Mouse (Mus musculus): Measurements from ENCODE around the gene Slc25a28. TPM values are rescaled to one million over a fixed set of nuclear protein-coding genes. Genes with fewer than 3 reads are reported as not detected.

The Slc25a28 gene
- 50.2 TPM for total RNA-seq (2023)

DNA sequence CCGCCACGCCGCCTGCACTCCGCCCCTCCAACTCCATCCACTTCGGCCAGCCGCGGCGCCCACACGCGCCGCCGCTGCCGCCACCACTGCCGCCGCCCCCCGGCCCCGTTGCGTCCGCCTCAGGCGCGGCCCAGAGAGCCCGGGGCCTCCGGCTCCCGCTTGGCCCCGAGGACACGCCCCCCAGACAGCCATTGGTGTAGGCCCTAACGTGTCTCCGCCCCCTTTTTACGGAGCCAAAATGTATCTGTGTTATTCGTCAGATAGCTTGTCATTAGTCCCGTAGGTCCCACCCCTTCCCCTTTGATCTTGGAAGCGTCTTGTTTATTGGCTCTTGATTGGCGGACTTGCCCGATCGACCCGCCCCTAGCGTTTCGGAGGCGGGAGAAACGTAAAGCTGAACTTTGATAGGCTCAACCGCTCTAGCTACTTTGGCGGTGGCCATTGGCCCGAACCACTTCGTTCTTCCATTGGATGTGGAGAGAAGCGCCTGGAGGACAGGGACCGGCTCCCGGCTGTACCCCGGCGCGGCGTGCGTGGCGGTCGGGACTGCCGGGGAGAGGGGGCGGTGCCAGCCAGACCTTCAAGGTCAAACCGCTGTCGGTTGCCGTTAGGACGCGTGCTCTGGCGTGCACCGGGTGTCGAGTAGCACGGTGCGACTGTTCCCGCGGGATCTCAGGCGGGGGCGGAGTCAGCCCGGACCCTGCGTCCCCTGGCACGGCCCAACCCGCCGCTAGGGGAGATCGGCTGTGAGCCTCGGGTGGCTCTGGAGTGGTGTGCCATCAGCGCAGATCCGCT is at the start of gene Slc25a28:
Gene Slc25a28 (minus strand): TSS at position 152 of the 795 bp plus-strand sequence.

DNA sequence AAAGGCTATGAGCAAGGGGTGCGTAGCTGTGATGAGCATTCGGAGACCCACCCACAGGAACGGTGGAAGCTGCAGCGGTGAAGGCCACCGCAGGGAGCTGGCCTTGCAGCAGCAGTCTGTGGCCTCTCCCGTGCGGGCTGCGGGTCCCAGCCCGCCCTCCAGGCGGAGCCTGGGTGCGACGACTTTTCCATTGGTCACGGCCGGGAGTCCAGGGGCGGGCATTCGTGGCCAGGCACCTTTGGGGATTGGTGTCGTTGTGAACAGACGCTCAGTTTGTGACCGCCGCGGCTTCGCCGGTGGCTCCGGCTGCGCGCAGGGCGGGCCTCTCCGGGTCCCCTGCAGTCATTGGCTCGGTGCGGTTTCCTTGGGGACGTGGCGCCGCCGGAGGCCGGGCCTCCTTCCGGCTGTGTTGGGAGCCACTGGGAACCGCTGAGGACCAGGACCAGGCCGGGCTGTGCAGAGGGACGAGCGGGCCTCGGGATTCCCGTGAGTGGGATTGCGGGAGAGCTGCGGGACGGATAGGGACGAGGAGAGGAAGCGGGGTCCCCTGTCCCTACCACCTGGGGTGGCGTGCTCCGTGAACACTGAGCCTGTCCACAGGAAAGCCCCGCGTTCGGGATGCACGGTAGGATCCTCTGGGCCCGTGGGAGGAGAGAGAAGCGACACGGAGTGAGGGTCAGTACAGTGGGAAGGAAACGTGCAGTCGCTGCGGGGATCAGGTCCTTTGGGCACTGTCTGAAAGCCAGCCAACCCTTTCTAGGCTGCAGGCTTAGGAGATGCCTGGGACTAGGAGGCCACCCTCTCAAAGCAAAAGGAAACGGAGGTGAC is 15.0 kb upstream of the Slc25a28 start, which contains the start of gene Entpd7:
Gene Entpd7 (plus strand): TSS at position 254 of the 828 bp plus-strand sequence.

Other genes starting within 250 kb of the Slc25a28 start
- gene Cnnm1, start 234.4 kb downstream of the Slc25a28 start, total RNA-seq (2023), result not detected
- gene Got1, start 150.3 kb downstream of the Slc25a28 start, total RNA-seq (2023), result 89.9 TPM
- gene Nkx2-3, start 62.6 kb downstream of the Slc25a28 start, total RNA-seq (2023), result 0.35 TPM
- gene Entpd7, start 14.8 kb upstream of the Slc25a28 start, total RNA-seq (2023), result 9.4 TPM
- 9.3 TPM for gene Cutc, start 78.1 kb upstream of the Slc25a28 start, total RNA-seq (2023)
- 11.9 TPM for gene Cox15, start 78.1 kb upstream of the Slc25a28 start, total RNA-seq (2023)
- gene Abcc2, start 107.3 kb upstream of the Slc25a28 start, total RNA-seq (2023), result not detected